Mouse (Mus musculus) liver, embryonic 14.5 days (tissue): Measurements from ENCODE around the gene Ccl28. TPM values are rescaled to one million over a fixed set of nuclear protein-coding genes. Genes with fewer than 3 reads are reported as not detected.
"Not testable (repeated sequence)": the region's sequence is repeated elsewhere in the genome, so short reads cannot be mapped to it uniquely, and the experiment has no call there.

Experiments used
- ATAC-seq: fragments of 200-750 bp; cut with Nextera tagmentation; 2 replicates; pipeline ENCODE4 v1.8.0; 2017; ENCODE audit warnings: moderate number of reproducible peaks, mild to moderate bottlenecking, moderate library complexity; ENCODE audit not compliant: insufficient read depth
- DNase-seq, 3 experiments: peaks; one replicate each; pipeline ENCODE4 v3.0.0-alpha.2; 2012 to 2013; ENCODE audit warnings: low read depth in 3 of 3, low spot score in 3 of 3
- H3K27ac ChIP-seq: fragments of 300-500 bp; sonication (generic); 2 replicates; pipeline ENCODE4 v1.5.1; 2014; ENCODE audit warnings: moderate library complexity, mild to moderate bottlenecking, control low read depth, inconsistent platforms
- H3K27me3 ChIP-seq: fragments of 300-500 bp; sonication (generic); 2 replicates; pipeline ENCODE4 v1.6.1; 2014; ENCODE audit warnings: mild to moderate bottlenecking, low read length, moderate library complexity; ENCODE audit not compliant: control insufficient read depth, insufficient read depth
- H3K36me3 ChIP-seq: fragments of 300-500 bp; sonication (generic); replicated peaks from 2 replicates; pipeline ENCODE4 v1.6.1; 2014; ENCODE audit warnings: low read depth; ENCODE audit not compliant: control insufficient read depth, insufficient read depth
- H3K4me1 ChIP-seq, 2 experiments: fragments of 200-500 bp in 1 of 2; fragments of 300-500 bp in 1 of 2; sonication (generic) in 1 of 2; replicated peaks; 2 replicates each; pipeline ENCODE4 v1.6.1; 2012 to 2014; ENCODE audit warnings: antibody characterized with exemption in 1 of 2, inconsistent platforms in 1 of 2, low read length in 1 of 2; ENCODE audit not compliant: control insufficient read depth in 2 of 2, insufficient read depth in 2 of 2
- H3K4me2 ChIP-seq: fragments of 300-500 bp; sonication (generic); 2 replicates; pipeline ENCODE4 v1.6.1; 2014; ENCODE audit warnings: low read depth, mild to moderate bottlenecking, control low read depth, moderate library complexity
- H3K4me3 ChIP-seq, 2 experiments: fragments of 200-500 bp in 1 of 2; fragments of 300-500 bp in 1 of 2; sonication (generic) in 1 of 2; 2 replicates each; pipeline ENCODE4 v1.5.1; 2012 to 2014; ENCODE audit warnings: low read depth in 2 of 2, low read length in 2 of 2, mild to moderate bottlenecking in 2 of 2, control low read depth in 1 of 2, inconsistent platforms in 1 of 2, moderate library complexity in 1 of 2; ENCODE audit not compliant: insufficient read depth in 1 of 2
- H3K9ac ChIP-seq: fragments of 300-500 bp; sonication (generic); replicated peaks from 2 replicates; pipeline ENCODE4 v1.6.1; 2014; ENCODE audit warnings: mild to moderate bottlenecking, control low read depth, moderate library complexity
- H3K9me3 ChIP-seq: fragments of 300-500 bp; sonication (generic); 2 replicates; pipeline ENCODE4 v1.6.1; 2016; ENCODE audit warnings: low read length, mixed read lengths; ENCODE audit not compliant: control insufficient read depth
- CTCF ChIP-seq: IDR thresholded peaks from 2 replicates; pipeline ENCODE4 v1.5.1; 2016; ENCODE audit warnings: antibody characterized with exemption, low read depth, control low read depth
- EP300 ChIP-seq: IDR thresholded peaks from 2 replicates; pipeline ENCODE4 v1.6.1; 2016; ENCODE audit warnings: antibody characterized with exemption, low read depth
- WGBS: fragments of 180-500 bp; shearing (Covaris S2); extraction: QIAGEN DNeasy Blood & Tissue Kit; methylation state at CpG from one replicate; pipeline ENCODE4 v1.1.7; 2014; ENCODE audit not compliant: insufficient replicate concordance; 5-methylcytosine and 5-hydroxymethylcytosine counted together
- polyA plus RNA-seq, 2 experiments: library from polyadenylated mRNA; depleted of rRNA in 1 of 2; stranded (reverse) in 1 of 2; unstranded in 1 of 2; fragments of >200 nt; fragmentation: Nextera tagmentation in 1 of 2; extraction: Ambion mirVana in 1 of 2; gene quantifications; 2 replicates each; pipeline versions ENCODE4 v1.2.1 to v1.2.3; 2012 to 2014

Gene Ccl28
- polyA plus RNA-seq, 2 experiments = 0.01 TPM; not detected in 1

DNA sequence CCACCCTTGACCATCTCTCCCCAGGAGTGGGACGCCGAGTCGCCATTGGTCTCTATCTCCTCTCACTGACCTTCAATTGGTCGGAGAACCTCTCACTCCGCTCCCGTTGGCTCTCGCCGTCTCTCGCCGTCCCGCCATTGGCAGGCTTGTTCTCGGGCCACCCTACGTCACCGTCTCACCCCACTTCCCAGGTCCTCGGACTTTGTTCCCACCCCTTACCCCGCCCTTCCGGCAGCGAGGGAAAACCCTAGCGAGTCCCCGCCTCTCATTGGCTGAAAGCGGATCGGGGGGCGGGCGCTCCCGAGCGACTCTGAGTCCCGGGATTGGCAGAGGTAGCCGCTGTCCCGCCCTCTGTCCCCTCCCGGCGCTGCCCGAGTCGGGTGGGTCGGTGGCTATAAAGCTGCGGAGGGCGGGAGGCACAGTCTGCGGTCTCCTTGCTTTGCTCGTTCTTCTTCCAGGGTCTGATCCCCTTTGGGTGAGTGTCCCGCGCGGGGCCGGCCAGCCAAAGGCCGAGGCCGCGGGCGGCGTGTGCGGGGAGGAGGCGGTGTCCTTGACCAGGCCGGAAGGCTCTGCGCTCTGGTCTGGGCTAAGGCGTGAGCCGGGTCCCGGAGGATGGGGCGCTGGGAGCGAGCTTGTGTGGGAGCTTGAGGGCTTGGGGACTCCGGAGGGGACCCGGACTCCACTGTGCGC, 66.6 kb downstream of the Ccl28 start, which contains the start of gene Hmgcs1:
TSS of gene Hmgcs1 (plus strand) at position 341 of the 690 bp plus-strand sequence.
- Histone ChIP-seq H3K4me2 (peak within 1 kb of the TSS; percentile 82), H3K36me3 (no peaks in the 10 kb centered on the region), H3K27ac (no peak within 1 kb of the TSS), H3K27me3 (no peaks in the 10 kb centered on the region), H3K9me3 (no peaks in the 10 kb centered on the region), H3K4me1 (peaks cover 4 to 11% of the 10 kb centered on the region in 2 experiments), H3K9ac (peak within 1 kb of the TSS; percentile 74), H3K4me3 (peak within 1 kb of the TSS; percentile 69 to 80)
- DNase-seq = peak; percentile 97 to 98 (median 98)
- no peak for TF ChIP-seq CTCF
- peak; percentile 58 for TF ChIP-seq EP300
- WGBS = under 1% methylated on average over 59 of the region's 59 CpGs
- peak; percentile 98 for ATAC-seq

DNA sequence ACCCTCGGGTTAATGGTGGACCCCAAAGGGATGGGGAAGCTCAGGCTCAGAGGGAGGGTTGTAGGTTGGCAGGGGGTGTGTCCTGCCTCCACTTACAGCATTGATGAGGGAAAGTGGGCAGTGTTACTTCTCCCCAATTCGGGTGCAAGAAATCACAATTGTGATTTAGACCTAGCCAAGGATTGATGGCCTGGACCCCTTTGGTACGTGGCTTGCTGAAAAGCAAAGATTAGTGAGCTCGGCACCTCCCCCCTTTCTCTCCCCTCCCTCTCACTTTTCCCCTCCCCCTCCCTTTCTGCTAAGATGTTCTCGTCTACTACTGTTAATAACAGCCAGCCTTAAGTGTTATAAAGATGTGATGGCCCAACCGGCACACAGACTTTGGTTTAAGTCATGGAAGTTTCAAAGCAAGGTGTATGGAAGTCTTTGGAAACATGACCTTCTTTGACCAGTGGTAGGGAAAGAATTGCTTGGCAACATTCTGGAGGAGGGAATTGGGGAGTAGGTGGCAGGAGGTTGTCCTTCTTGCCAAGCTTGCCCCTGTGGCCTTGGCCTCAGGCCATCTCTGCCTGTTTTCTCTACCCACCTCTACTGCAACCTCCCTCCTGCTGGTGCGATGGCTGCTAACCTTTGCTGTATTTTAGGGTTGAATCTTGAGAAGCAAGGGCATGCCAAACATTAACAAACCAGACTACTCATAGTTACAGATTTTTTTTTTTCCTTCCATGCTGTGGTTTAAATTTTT, 67.4 kb downstream of the Ccl28 start:
- H3K36me3 ChIP-seq = no peaks in the 10 kb centered on the region
- peaks cover 6 to 11% of the 10 kb centered on the region in 2 experiments for H3K4me1 ChIP-seq
- TF ChIP-seq EP300 (no peak), CTCF (no peak)
- H3K9ac ChIP-seq = peak overlapping the region; percentile 74
- no peak for DNase-seq
- no peak overlapping the region for H3K27ac ChIP-seq
- H3K27me3 ChIP-seq = no peaks in the 10 kb centered on the region
- WGBS = 10% methylated on average over 7 of the region's 7 CpGs
- peak overlapping the region; percentile 82 for H3K4me2 ChIP-seq
- no peaks in the 10 kb centered on the region for H3K9me3 ChIP-seq
- peak overlapping the region; percentile 69 to 80 for H3K4me3 ChIP-seq
- ATAC-seq = no peak

DNA sequence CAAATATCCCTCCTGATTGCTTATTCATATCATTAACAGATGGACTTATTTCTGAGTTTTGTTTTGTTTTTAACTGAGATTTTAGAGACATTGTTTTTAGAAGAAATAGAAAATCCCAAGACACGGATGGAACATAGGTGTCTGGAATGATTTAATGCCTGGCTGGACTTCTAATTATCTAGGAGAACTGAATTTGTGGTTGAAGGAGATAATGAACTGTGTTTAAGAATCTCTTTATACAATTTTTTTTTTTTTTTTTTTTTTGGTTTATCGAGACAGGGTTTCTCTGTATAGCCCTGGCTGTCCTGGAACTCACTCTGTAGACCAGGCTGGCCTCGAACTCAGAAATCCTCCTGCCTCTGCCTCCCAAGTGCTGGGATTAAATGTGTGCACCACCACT, 68.3 kb downstream of the Ccl28 start:
- not testable (repeated sequence) for ATAC-seq, H3K27me3 ChIP-seq, H3K36me3 ChIP-seq, H3K27ac ChIP-seq, DNase-seq, H3K9me3 ChIP-seq, H3K9ac ChIP-seq
- Histone ChIP-seq H3K4me3 (peak overlapping the region in 1 of 2 experiments; percentile 69; a peak in 2 of 4 replicates), H3K4me2 (peak overlapping the region; percentile 82), H3K4me1 (peaks cover 6 to 11% of the 10 kb centered on the region in 2 experiments)
- WGBS = 62% methylated on average over 3 of the region's 3 CpGs

DNA sequence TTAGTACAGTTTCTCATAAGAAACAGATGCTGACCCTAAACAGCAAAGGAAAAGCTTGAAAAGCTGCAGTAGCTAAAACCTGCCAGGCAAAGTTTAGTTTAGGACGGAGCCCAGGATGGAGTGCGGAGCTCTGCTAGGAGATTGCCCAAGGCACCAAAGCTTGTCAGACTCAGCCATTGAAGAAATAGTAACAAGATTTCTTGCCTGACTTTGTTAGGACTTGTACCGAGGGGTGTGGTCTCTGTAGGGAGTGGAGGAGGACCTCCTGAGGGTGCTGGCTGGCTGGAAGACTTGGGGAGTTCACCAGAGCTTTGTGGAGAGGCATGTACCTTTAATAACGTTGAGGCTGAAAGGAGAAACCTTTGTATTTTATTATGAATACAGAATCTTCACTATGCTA, 72.1 kb downstream of the Ccl28 start:
- peaks cover 6 to 11% of the 10 kb centered on the region in 2 experiments for H3K4me1 ChIP-seq
- H3K36me3 ChIP-seq = peaks cover 2% of the 10 kb centered on the region
- 67% methylated on average over 4 of the region's 4 CpGs for WGBS
- ATAC-seq (no peak), DNase-seq (no peak)
- no peaks in the 10 kb centered on the region for H3K9me3 ChIP-seq
- no peak overlapping the region for H3K4me3 ChIP-seq
- no peak overlapping the region for H3K4me2 ChIP-seq
- no peak overlapping the region for H3K9ac ChIP-seq
- TF ChIP-seq EP300 (no peak), CTCF (no peak)
- H3K27ac ChIP-seq = no peak overlapping the region
- no peaks in the 10 kb centered on the region for H3K27me3 ChIP-seq

DNA sequence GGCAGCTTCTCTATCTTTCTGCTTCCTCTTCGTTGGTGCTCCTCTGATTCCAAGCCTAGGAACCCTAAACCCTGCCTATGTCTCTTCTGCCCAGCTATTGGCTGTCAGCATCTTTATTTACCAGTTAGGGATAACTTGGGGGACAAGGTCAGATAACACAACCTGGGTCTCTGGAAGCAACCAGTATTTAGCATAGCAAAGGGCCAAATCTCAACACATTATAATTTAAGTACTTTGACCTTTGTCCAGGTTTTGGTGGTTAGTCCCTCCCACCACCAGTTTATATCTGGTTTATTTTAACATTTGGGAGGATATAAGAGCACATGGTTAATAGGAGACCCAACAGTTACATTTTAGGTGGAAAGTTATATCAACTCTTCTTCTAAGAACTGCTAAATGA, 72.9 kb downstream of the Ccl28 start:
- no peak for DNase-seq
- Histone ChIP-seq H3K4me3 (no peak overlapping the region), H3K9me3 (no peaks in the 10 kb centered on the region), H3K4me2 (no peak overlapping the region), H3K9ac (no peak overlapping the region), H3K27ac (no peak overlapping the region), H3K4me1 (peaks cover 2 to 4% of the 10 kb centered on the region in 2 experiments; a peak in 2 of 4 replicates), H3K36me3 (peaks cover 4% of the 10 kb centered on the region), H3K27me3 (no peaks in the 10 kb centered on the region)
- WGBS = 54% methylated on average over 1 of the region's 1 CpGs
- ATAC-seq = no peak
- TF ChIP-seq EP300 (no peak), CTCF (no peak)
